9 mouse cellular contexts compared by ENCODE assay signal in the genomic region with DNA sequence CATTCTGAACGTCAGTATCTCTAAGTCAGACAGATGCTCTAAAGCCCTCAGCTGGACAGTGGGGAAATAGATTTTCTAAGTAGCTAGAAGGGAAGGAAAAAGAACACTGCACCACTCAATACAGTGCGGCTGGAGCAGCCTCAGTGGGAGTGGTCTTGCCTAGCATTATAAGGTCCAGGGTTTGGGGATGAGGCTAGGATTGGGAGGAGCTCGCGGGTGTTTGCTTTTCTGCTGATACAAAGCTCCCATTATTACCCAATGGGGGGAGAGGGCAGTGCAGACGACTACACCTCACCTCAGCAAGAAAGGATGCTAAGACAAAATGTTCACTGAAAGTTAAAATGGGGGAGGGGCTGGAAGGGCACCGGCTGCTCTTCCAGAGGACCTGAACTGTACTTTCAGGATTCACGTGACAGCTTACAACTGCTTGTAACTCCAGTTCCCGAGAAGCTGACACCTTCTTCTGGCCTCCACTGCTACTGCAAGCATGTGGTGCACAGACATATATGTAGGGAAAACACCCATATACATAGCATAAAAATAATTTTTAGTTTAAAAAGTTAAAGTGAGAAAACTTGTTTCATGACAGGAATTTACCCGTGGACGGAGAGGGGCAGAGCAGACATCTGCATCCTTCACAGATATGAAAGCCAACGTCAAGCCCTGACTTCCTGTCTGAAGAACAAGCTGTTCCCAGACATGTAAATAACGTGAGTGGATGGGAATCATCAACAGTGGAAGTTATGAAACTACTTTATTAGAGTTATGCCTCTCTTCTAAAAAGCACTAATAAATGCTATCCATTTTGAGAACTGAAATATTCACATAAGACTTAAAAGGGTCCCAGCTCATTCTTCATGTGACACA. TPM values are rescaled to one million over a fixed set of nuclear protein-coding genes. Genes with fewer than 3 reads are reported as not detected.
A peak's percentile ranks its signal among the peaks of the same experiment; 100 is the strongest.
DNase-seq lines count a peak whose midpoint lies in the region; ATAC-seq lines count a peak whose summit lies in the region.
"Had no signal": no experiment of that assay in that cellular context is flagged by ENCODE, and none has a peak within 500 bp of the region (broad histone marks: within the 10 kb centered on the region; RNA-seq: fewer than 3 reads in every experiment).

No protein-coding gene starts in this region.

- ATAC-seq in cerebellum, adult (ENCODE audit: insufficient number of reproducible peaks, low FRiP score, low TSS enrichment), result no peak

- DNase-seq in gastrocnemius, adult 18-20 months (ENCODE audit: low spot score), result peak; percentile 40
- no peak for DNase-seq in gastrocnemius, postnatal 10 days
- DNase-seq in urinary bladder, postnatal 14 days (ENCODE audit: low spot score), result peak; percentile 35
- DNase-seq in urinary bladder, postnatal 25 days (ENCODE audit: low spot score), result no peak
- peak; percentile 60 to 79 for DNase-seq in lung, adult 18-20 months
- DNase-seq in thymus, adult 18-20 months, result no peak
- DNase-seq in left cerebral cortex, adult 18-20 months (ENCODE audit: low spot score in 2 of 2), result no peak
- DNase-seq: gastrocnemius, postnatal 14 days had no signal

RNA-seq across cellular contexts. Expression of gene Cttnbp2nl, which starts 32.9 kb away (rescaled TPM):
- total RNA-seq in gastrocnemius, adult 18-20 months (2021), result 1 to 10 TPM; 5.8 to 6.3 TPM
- 10 to 100 TPM; 13.5 to 13.9 TPM for total RNA-seq in gastrocnemius, postnatal 10 days (2021)
- 10 to 100 TPM; 26.0 to 31.0 TPM for total RNA-seq in left cerebral cortex, adult 18-20 months (2021)

RNA-seq across cellular contexts. Expression of gene 4930564D02Rik, which starts 46.6 kb away (rescaled TPM):
- total RNA-seq in gastrocnemius, adult 18-20 months (2021), result not detected
- total RNA-seq in gastrocnemius, postnatal 10 days (2021), result not detected
- total RNA-seq in left cerebral cortex, adult 18-20 months (2021), result not detected
- total RNA-seq: gastrocnemius, postnatal 14 days had no signal

RNA-seq across cellular contexts. Expression of gene Wnt2b, which starts 58.3 kb away (rescaled TPM):
- under 1 TPM; 0.21 to 0.31 TPM for total RNA-seq in gastrocnemius, adult 18-20 months (2021)
- 1 to 10 TPM; 1.6 to 1.7 TPM for total RNA-seq in gastrocnemius, postnatal 10 days (2021)
- 1 to 10 TPM; 2.4 to 3.2 TPM for total RNA-seq in left cerebral cortex, adult 18-20 months (2021)

Comparison
In these comparisons a context has a peak if more than half of its experiments do, and no peak if none do; other contexts are left out.
1. DNase-seq: peak in gastrocnemius, adult 18-20 months (single experiment), urinary bladder, postnatal 14 days (single experiment) and lung, adult 18-20 months (2 of 2); none in gastrocnemius, postnatal 10 days (single experiment), urinary bladder, postnatal 25 days (single experiment), thymus, adult 18-20 months (0 of 2) and left cerebral cortex, adult 18-20 months (0 of 2).